Mouse (Mus musculus) spleen, adult 2 months (tissue): ENCODE data around the gene Gabpb1.

ENCODE experiments used
- CTCF ChIP-seq: fragments of 200-500 bp; IDR thresholded peaks from 2 replicates; pipeline ENCODE4 v1.5.1; 2011; ENCODE audit warnings: mild to moderate bottlenecking, inconsistent platforms; ENCODE audit not compliant: insufficient read depth, insufficient read length, insufficient replicate concordance; ENCODE audit errors: extremely low read depth
- POLR2A ChIP-seq: fragments of 200-500 bp; IDR thresholded peaks from 2 replicates; pipeline ENCODE4 v1.6.1; 2011; ENCODE audit warnings: low read depth, low read length, inconsistent platforms

DNA sequence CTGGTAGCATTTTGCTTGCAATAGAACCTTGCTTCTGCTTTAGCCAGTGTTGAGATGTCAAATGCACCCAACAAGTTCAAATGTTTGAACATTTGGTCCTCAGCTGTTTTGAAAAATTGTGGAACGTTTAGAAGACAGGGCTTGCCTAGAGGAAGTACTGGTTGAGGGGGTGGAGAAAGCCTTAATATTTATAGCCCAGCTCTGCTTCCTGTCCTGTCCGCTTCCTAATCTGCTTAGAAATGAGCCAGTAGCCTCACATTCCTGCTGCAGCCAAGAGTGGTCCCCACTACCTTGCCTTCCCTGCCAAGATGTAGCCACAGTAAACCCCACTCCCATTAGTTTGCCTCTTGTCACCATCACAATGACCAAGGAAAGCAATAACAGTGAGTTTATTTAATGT is 6.2 kb upstream of the Gabpb1 start:
- no peak for TF ChIP-seq POLR2A
- no peak for TF ChIP-seq CTCF
